Mouse (Mus musculus) urinary bladder, adult 18-20 months (tissue): ENCODE measurements around the gene Cadm1.

Source experiments
- DNase-seq, 2 experiments: peaks; one replicate each; pipeline ENCODE4 v3.0.0; 2022; ENCODE audit warnings: low spot score in 2 of 2, mixed read lengths in 2 of 2

The Cadm1 gene

GRCm38 (mm10) chr9:47861783-47862182 lies 331.8 kb downstream of the Cadm1 start:
- no peak for DNase-seq

- no peak for DNase-seq
Observed at GRCm38 (mm10) chr9:47866001-47866400, 336.0 kb downstream of the Cadm1 start.

DNA sequence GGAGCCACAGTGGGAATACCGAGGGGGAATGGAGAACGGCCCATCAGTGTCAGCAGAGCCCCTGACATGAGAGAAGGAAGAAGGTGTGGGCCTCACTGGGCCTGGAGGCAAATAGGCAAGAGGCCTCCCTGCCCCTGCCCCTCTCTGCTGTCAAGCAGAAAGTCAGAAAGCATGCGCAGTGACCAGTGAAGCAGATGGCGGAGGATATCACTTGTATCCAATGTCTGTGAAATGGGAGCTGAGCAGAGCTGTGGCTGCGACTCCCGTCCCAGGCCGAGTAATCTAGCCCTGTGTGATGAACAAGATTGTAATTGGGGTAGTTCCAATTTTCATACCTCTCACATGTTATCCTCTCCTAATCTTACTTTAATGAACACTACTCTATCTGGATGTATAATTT lies 337.5 kb downstream of the Cadm1 start:
- DNase-seq, result no peak

DNA sequence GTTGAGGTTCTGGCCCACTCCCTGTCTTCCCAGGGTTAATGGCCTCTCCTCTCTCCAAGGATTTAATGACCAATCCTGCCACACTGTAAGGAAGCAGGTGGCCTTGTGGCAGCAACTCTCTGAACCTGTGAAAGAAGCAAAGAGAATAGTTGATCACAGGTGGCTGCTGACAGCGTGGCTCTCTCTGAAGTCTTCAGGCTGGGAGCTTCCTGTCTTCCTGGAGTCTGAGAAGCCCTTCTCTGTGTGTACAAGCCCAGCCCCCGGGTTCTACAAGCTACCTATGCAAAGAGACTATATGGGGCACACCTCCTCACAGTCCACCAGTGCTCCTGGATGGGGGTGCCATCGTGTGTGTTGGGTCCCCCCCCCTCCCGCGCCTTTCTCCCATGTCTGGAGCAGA lies 339.7 kb downstream of the Cadm1 start:
- DNase-seq, result no peak

DNA sequence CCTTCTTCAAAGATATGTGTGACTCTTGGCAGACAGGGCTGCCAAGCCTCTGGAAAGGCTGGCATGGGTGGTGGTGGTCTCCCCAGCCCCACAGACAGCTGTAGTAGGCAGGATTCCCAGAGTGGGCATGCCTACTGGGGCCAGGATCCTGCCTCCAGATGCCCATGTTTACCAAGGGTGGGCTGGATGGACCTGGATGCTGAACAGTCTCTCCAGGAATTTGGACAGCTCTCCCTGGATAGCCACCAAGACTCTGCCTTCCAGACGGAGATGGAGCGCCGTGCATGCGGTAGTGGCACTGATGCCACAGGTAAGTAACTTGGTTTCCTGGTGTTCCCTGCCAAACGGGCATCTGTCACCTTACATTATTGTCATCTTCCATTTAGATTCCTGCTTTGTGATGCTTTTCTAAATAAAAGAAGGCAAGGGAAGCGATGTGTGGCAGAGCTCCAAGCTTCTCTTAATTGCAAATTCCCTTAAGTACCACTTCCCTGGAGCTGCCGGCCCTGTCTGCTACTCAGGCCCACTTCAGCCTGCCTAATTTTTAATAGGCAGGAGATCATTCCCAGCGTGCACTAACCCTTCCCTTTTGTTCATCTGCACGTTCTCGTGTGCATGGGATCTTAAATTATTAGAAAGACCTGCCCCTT lies 346.7 kb downstream of the Cadm1 start:
- DNase-seq, result no peak

DNA sequence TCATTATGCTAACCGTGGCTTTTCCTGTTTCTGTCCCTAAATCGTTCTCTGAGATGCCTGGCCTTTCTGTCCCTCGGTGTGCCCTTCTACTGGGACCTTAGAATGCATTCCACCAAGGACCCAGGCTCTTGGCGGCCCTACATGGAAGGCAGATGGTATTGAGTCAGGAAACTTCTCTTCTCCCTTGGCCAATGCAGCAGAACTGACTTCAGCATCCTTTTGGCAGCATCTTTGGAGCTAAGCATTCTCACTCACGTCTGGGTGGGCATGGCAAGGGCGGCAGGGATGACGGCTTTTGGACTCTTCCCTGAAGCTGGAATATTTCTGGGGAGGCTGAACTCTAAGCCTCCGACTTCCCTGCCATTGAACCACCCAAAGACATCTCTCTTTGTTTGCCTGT lies 350.2 kb downstream of the Cadm1 start:
- no peak for DNase-seq

GRCm38 (mm10) chr9:47882372-47882771 lies 352.4 kb downstream of the Cadm1 start:
- no peak for DNase-seq

GRCm38 (mm10) chr9:47891721-47892120 lies 361.7 kb downstream of the Cadm1 start:
- no peak for DNase-seq

DNA sequence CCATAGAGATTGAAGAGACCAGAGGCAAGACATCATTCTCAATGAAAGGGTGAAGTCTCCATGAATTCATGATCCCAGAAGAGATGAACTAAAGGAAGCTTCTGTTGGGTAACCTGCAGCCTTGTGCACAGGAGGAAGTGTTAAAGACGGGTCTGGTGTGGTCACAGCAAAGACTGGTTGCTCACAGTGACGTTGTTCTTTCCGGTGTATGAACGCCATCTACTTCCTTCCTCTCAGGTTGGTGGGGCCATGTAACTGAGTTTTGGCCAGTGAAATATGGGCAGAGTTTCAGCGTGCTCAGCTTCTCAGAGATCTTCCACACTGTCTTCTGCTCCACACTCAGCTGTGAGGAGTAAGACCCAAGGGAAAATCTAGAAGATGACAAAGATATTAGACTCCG lies 363.0 kb downstream of the Cadm1 start:
- DNase-seq, result no peak

DNA sequence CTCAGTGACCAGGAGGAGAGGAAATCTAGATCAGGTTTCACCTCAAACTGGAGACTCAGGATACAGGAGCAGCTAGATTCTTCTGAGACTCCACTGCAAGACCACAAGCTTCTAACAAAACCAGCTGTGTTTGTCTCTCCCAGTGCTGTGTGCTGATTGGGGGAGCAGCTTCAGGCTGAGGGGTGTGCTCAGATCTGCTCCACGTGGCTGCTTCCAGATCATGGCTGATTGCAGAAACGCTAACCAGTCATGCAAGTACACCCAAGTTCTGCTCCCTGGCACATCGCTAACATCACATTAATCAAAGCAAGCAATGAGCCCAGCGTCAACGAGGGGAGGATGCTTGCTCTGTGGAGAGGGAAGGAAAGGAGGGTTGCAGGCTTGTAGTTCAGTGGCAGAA lies 364.1 kb downstream of the Cadm1 start:
- no peak for DNase-seq

DNA sequence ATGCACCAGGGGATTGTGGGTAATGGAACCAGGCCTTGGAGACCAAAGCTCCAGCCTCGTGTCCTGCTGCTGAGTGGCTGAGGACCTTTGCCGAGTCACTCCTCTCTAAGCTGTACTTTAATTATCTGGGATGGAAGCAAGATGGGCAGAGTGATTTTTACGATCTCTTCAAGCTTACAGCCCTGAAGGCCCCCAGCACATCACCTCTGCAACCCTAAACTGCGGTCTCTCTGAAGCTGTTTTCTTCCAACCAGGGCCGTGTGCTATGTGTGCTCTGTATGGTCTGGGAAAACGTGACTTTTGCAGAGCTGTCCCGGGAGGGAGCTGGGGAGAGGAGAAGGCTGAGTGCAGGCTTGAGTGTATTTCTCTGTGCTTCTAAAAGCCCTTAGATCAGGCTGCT lies 364.7 kb downstream of the Cadm1 start:
- DNase-seq, result no peak

DNA sequence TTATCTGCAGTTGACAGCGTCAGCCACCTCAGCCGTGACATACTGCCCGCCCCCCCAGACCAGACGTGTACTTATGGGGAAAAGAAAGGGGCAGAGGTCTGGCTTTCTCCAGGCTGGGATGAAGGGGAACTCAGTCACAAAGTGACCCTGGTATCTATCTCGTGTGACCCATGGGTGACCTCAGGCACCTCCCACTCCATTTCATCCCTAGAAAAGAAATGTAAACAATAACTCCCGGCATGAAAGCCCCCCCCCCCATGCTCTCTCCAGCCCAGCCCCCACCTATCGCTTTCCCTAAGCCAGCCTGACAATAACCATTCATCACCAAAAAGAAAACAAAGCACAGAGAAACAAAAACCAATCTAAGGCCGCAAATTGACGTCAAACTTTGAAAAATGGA lies 365.1 kb downstream of the Cadm1 start:
- DNase-seq, result no peak

DNA sequence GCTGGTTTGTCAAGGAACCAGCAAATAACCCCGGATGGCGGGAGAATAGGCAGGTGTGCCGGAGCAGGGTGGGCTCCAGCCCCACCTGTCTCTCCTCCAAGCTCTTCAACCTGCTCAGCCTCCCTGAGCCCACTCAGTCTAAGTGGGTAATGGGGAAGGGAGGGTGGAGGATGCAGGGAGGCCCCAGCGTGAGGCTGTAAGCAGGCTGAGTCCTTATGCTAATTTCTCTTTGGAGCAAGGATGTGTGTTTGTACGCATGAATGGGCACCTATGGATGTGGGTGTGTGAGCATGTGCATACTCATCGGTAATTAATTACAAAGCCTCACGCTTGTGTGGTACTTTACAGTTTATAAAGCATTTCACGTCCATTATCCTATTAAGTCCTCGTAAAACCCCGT lies 370.8 kb downstream of the Cadm1 start:
- DNase-seq, result no peak

DNA sequence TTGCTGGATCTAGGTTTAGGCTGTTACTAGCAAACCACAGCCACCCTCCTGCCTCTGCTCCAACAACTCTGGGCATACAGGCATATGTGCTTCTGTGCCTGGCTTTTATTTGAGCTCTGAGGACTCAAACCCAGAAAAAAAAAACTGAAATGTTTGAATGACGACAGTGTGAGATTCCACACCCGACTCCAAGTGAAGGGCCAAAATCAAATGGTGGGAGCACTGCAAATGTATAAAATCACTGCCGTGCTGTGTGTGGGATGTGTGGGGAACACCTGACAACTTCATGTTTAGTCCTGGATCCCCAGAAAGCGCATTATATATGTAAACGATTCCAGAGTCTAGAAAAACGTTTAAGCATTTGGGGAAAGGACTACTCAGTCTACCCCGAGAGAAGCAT lies 373.7 kb downstream of the Cadm1 start:
- DNase-seq, result no peak

DNA sequence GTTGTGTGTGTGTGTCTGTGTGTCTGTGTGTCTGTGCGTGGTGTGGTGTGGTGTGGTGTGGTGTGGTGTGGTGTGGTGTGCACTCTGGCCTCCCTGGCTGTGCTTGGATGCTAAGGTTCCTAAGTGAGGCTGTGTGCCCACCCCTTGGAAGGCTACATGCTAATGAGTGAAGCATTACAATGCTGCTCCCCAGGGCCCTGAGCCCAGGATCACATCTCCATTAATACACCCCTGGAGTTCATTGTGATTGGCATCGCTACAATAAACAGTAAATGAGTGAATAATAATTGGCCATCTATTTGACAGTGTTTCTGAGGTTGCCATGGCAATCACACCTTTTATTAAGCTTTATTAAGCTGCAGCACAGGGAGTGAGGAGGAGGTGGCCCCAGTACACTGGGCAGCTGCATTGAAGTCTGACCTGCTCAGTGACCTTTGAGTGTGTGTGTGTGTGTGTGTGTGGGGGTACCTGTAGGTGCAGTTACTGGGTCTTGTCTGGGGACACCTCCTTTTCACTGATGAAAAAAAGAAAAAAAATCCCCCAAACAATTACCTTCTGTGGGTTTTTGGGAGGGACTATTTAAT lies 374.5 kb downstream of the Cadm1 start:
- no peak for DNase-seq

DNA sequence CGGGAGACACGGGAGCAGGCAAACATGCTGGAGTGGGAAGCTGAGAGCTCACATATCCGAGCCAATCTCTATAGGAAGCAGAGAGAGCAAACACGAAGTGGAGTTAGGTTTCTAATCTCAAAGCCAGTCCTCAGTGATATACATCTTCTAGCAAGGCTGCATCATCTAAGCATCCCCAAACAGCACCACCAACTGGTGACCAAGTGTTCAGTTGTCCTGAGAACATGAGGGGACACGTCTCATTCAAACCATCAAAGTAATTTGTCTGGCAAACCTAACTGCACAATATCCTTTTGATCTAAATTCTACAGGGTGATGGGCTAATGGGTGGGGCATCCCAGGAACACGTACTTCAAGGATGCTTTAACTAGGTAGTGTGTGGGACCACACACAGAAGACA lies 376.5 kb downstream of the Cadm1 start:
- DNase-seq, result no peak
